Mouse (Mus musculus) heart, adult 2 months (tissue): ENCODE results near the gene C8a. TPM values are rescaled to one million over a fixed set of nuclear protein-coding genes. Genes with fewer than 3 reads are reported as not detected.

Experiments used
- DNase-seq, 2 experiments: peaks; one replicate each; pipeline ENCODE4 v3.0.0; 2021
- H3K27ac ChIP-seq: fragments of 200-600 bp; 2 replicates; pipeline ENCODE4 v1.8.1; 2022
- H3K27me3 ChIP-seq: fragments of 200-500 bp; 2 replicates; pipeline ENCODE4 v1.6.1; 2012; ENCODE audit warnings: mild to moderate bottlenecking, low read length, inconsistent platforms, mixed read lengths; ENCODE audit not compliant: control insufficient read depth, insufficient read depth
- H3K36me3 ChIP-seq: fragments of 200-500 bp; 2 replicates; pipeline ENCODE4 v1.6.1; 2012; ENCODE audit warnings: low read length, inconsistent platforms; ENCODE audit not compliant: control insufficient read depth, insufficient read depth
- H3K4me1 ChIP-seq: fragments of 200-500 bp; 2 replicates; pipeline ENCODE4 v1.6.1; 2011; ENCODE audit warnings: low read length; ENCODE audit not compliant: control insufficient read depth, insufficient read depth
- H3K4me3 ChIP-seq: fragments of 200-600 bp; 2 replicates; pipeline ENCODE4 v1.8.1; 2022
- H3K79me2 ChIP-seq: fragments of 200-500 bp; replicated peaks from 2 replicates; pipeline ENCODE4 v1.6.1; 2012; ENCODE audit warnings: mild to moderate bottlenecking, inconsistent platforms, low read length, moderate library complexity, mixed read lengths; ENCODE audit not compliant: control insufficient read depth, insufficient read depth
- H3K9ac ChIP-seq: fragments of 200-500 bp; 2 replicates; pipeline ENCODE4 v1.6.1; 2012; ENCODE audit warnings: low read depth, mild to moderate bottlenecking, control low read depth, inconsistent platforms, low read length, mixed read lengths
- CTCF ChIP-seq: fragments of 200-600 bp; IDR thresholded peaks from 2 replicates; pipeline ENCODE4 v1.8.1; 2022; ENCODE audit warnings: antibody characterized with exemption, mild to moderate bottlenecking, moderate library complexity
- EP300 ChIP-seq: fragments of 200-500 bp; IDR thresholded peaks from 2 replicates; pipeline ENCODE4 v1.6.1; 2011; ENCODE audit warnings: low read depth, low read length, control low read depth; ENCODE audit not compliant: insufficient read depth
- POLR2A ChIP-seq: fragments of 200-500 bp; IDR thresholded peaks from 2 replicates; pipeline ENCODE4 v1.6.1; 2011; ENCODE audit warnings: mild to moderate bottlenecking, low read depth, low read length, control low read depth; ENCODE audit not compliant: insufficient read depth
- WGBS: fragments of 180-500 bp; shearing (Covaris S2); methylation state at CpG from one replicate; pipeline ENCODE4 v1.1.7; 2018; 5-methylcytosine and 5-hydroxymethylcytosine counted together
- intact Hi-C: fragments of 180-260 bp; cut with DNase I; formaldehyde crosslinking; loops from one replicate; pipeline ENCODE4 v1.15.1; 2025
- polyA plus RNA-seq: library from polyadenylated mRNA; depleted of rRNA; stranded (reverse); fragments of >200 nt; gene quantifications from 2 replicates; pipeline ENCODE4 v1.2.3, GENCODE M21; 2012
- total RNA-seq, 2 experiments: library from RNA; stranded (reverse); gene quantifications; 2 replicates each; pipeline ENCODE4 v1.2.3; 2021

C8a gene
- total and polyA plus RNA-seq, 3 experiments: not detected

- TF ChIP-seq CTCF (no peak), POLR2A (no peak), EP300 (no peak)
- DNase-seq: no peak
- intact Hi-C loops: no loop called here
- H3K79me2 ChIP-seq: no peaks in the 10 kb centered on the region
- H3K27me3 ChIP-seq: no peaks in the 10 kb centered on the region
- H3K4me1 ChIP-seq: no peaks in the 10 kb centered on the region
- no peak overlapping the region for H3K9ac ChIP-seq
- H3K4me3 ChIP-seq: no peak overlapping the region
- no peaks in the 10 kb centered on the region for H3K36me3 ChIP-seq
- 72% methylated on average over 8 of the region's 8 CpGs for WGBS
- no peak overlapping the region for H3K27ac ChIP-seq
These were observed 15.0 kb downstream of the C8a start for GRCm38 (mm10) chr4:104861241-104861640.

GRCm38 (mm10) chr4:104857823-104858222 lies 18.4 kb downstream of the C8a start:
- no peak overlapping the region for H3K4me3 ChIP-seq
- no peak for TF ChIP-seq POLR2A
- TF ChIP-seq CTCF: no peak
- TF ChIP-seq EP300: no peak
- no peaks in the 10 kb centered on the region for H3K4me1 ChIP-seq
- H3K27me3 ChIP-seq: no peaks in the 10 kb centered on the region
- H3K36me3 ChIP-seq: no peaks in the 10 kb centered on the region
- no peak overlapping the region for H3K27ac ChIP-seq
- H3K9ac ChIP-seq: no peak overlapping the region
- no peak for DNase-seq
- H3K79me2 ChIP-seq: no peaks in the 10 kb centered on the region
- 66% methylated on average over 4 of the region's 4 CpGs for WGBS
- intact Hi-C loops: no loop called here

- H3K9ac ChIP-seq: no peak within 1 kb of the TSS
- H3K27me3 ChIP-seq: no peaks in the 10 kb centered on the region
- H3K27ac ChIP-seq: no peak within 1 kb of the TSS
- 71% methylated on average over 1 of the region's 1 CpGs for WGBS
- H3K4me3 ChIP-seq: no peak within 1 kb of the TSS
- no peaks in the 10 kb centered on the region for H3K79me2 ChIP-seq
- H3K4me1 ChIP-seq: no peaks in the 10 kb centered on the region
- TF ChIP-seq POLR2A (no peak), EP300 (no peak), CTCF (no peak)
- intact Hi-C loops: no loop called here
- H3K36me3 ChIP-seq: no peaks in the 10 kb centered on the region
- no peak for DNase-seq
These were observed 19.2 kb downstream of the C8a start, which contains the start of gene Gm17662 for GRCm38 (mm10) chr4:104857029-104857428. TSS of gene Gm17662 (plus strand) at chr4:104857329.

- intact Hi-C loops: no loop called here
- Histone ChIP-seq H3K27ac (no peak overlapping the region), H3K27me3 (no peaks in the 10 kb centered on the region), H3K4me3 (no peak overlapping the region), H3K9ac (no peak overlapping the region), H3K4me1 (no peaks in the 10 kb centered on the region), H3K79me2 (no peaks in the 10 kb centered on the region), H3K36me3 (no peaks in the 10 kb centered on the region)
- no peak for TF ChIP-seq CTCF
- TF ChIP-seq POLR2A: no peak
- TF ChIP-seq EP300: no peak
- DNase-seq: no peak
- WGBS: 79% methylated on average over 2 of the region's 2 CpGs
These were observed 21.0 kb downstream of the C8a start for GRCm38 (mm10) chr4:104855216-104855615.

- no peak for TF ChIP-seq CTCF
- H3K27me3 ChIP-seq: no peaks in the 10 kb centered on the region
- 77% methylated on average over 4 of the region's 4 CpGs for WGBS
- intact Hi-C loops: no loop called here
- H3K4me1 ChIP-seq: no peaks in the 10 kb centered on the region
- H3K27ac ChIP-seq: no peak overlapping the region
- DNase-seq: no peak
- no peak overlapping the region for H3K4me3 ChIP-seq
- no peaks in the 10 kb centered on the region for H3K36me3 ChIP-seq
- no peaks in the 10 kb centered on the region for H3K79me2 ChIP-seq
- H3K9ac ChIP-seq: no peak overlapping the region
These were observed 32.7 kb downstream of the C8a start for GRCm38 (mm10) chr4:104843546-104843945.

GRCm38 (mm10) chr4:104842204-104842603 lies 34.0 kb downstream of the C8a start:
- WGBS: 85% methylated on average over 5 of the region's 5 CpGs
- intact Hi-C loops: no loop called here
- no peak overlapping the region for H3K27ac ChIP-seq
- TF ChIP-seq POLR2A: no peak
- TF ChIP-seq EP300: no peak
- TF ChIP-seq CTCF: no peak
- no peaks in the 10 kb centered on the region for H3K4me1 ChIP-seq
- H3K27me3 ChIP-seq: no peaks in the 10 kb centered on the region
- DNase-seq: no peak
- no peaks in the 10 kb centered on the region for H3K79me2 ChIP-seq
- H3K9ac ChIP-seq: no peak overlapping the region
- no peaks in the 10 kb centered on the region for H3K36me3 ChIP-seq
- no peak overlapping the region for H3K4me3 ChIP-seq

- no peak for DNase-seq
- TF ChIP-seq CTCF (no peak), EP300 (no peak)
- Histone ChIP-seq H3K36me3 (no peaks in the 10 kb centered on the region), H3K27ac (no peak overlapping the region), H3K4me3 (no peak overlapping the region), H3K27me3 (no peaks in the 10 kb centered on the region), H3K79me2 (no peaks in the 10 kb centered on the region), H3K4me1 (no peaks in the 10 kb centered on the region), H3K9ac (no peak overlapping the region)
- intact Hi-C loops: no loop called here
- 76% methylated on average over 2 of the region's 2 CpGs for WGBS
These were observed 37.9 kb downstream of the C8a start for GRCm38 (mm10) chr4:104838342-104838741.
